Mouse (Mus musculus) cerebellum, postnatal 36 days (tissue): Measurements from ENCODE around the gene Tspan10.

Source experiments
- DNase-seq, 2 experiments: peaks; one replicate each; pipeline ENCODE4 v3.0.0; 2021 to 2022; ENCODE audit warnings: mixed read lengths in 2 of 2

The Tspan10 gene

DNA sequence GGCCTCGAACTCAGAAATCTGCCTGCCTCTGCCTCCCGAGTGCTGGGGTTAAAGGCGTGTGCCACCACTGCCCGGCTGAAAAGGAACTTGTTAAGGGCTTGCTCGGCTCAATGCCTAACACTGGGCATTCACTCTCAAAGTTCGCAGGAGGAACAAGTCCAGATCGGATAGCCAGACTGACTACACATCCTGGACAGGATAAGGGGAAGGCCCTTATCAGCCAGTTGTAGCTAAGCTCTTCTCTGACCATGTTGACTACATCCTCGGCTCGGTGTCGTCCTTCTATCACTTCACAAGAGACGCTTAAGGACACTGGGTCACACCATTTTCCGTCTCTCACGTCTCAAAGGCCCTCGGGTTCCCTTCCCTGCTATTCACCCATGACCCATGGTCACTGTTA, 14.9 kb downstream of the Tspan10 start:
- no peak for DNase-seq

DNA sequence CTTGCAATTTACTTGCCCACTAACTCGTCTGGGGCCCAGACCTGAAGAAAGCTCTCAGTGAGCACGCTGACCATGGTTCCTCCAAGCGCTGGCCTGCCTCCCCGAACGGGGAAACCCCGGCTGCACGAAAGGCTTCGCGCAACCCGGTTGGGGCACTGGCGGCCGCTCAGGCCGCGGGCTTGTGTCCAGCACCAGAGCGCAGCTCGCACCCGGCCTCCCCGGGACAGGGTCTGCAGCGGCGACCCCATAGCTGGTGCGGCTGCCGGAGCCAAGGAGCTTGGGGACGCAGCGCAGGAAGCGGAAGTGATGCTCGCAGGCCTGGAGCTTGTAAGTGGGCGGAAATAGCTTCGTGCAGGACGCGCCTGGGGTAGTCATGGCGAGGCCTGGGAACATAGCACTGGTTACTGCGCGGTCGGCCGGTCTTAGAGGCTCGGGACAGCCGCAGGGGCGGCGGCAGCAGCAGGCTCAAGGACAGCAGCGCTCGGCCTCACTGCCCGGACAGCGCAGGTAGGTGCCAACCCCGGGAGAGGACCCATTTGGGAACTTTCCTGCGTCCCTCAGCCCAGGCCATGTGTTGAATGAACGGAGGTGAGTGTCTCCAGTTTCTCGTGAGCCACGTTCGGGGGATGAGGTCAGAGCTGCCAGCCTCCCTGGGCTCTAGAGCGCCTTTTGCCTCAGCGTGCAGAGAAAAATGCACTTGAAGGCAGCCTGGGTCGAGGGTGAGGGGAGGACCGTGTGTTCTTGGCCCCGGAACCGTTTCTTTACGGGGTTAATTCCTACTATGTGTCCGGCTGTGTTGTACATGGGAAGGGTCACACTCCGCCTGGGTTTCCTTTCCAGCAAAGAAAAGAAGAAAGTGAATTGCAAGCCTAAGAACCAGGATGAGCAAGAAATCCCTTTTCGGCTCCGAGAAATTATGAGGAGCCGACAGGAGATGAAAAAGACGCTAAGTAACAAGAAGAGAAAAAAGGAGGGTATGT, 15.6 kb downstream of the Tspan10 start, which contains the start of the genes Oxld1 and Ccdc137:
Gene Oxld1, minus strand, starts transcription at position 297 of the 980 bp plus-strand sequence.
Gene Ccdc137, plus strand, starts transcription at position 344 of the 980 bp plus-strand sequence.
- peak; percentile 73 to 74 for DNase-seq

DNA sequence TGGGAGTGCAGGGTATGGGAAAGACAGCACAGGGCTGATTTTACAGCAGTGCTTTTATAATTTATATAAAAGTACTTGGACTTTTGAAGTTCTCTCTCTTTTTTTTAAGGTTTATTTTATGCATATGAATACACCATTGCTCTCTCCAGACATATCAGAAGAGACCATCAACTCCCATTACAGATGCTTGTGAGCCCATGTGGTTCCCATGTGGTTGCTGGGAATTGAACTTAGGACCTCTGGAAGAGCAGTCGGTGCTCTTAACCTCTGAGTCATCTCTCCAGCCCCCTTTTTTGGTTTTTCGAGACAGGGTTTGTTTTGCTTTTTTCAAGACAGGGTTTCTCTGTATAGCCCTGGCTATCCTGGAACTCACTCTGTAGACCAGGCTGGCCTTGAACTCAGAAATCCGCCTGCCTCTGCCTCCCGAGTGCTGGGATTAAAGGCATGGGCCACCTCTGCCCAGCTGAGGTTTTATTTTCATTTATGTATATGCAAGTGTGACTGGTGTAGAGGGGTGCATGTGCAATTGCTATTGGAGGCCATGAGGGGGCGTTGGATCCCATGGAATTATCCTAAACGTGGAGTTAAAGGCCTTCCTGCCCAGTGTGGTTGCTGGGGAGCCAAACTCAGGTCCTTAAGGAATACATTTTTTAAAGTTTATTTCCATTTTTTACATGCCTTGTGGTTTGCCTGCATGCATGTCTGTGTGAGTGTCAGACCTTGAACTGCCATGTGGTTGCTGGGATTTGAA, 16.6 kb downstream of the Tspan10 start:
- DNase-seq = no peak

DNA sequence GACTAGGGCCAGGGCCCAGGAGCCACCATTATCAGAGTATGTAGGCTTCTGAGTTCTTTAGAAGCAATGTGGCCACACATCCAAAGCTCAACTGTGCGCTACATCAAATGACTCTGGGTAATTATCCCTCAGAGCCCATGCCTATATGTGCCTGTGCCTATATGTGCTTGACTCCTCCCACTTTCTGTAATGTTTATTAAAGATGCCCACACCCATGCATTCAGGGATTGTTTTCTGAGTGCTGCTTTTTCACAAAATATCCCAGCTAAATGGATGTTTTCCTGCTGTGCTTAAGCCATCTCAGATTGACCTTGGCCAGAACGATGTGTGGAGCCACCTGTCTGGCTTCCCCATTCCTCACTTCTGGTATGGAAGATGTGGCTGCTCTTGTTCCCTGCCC, 21.1 kb downstream of the Tspan10 start:
- no peak for DNase-seq

DNA sequence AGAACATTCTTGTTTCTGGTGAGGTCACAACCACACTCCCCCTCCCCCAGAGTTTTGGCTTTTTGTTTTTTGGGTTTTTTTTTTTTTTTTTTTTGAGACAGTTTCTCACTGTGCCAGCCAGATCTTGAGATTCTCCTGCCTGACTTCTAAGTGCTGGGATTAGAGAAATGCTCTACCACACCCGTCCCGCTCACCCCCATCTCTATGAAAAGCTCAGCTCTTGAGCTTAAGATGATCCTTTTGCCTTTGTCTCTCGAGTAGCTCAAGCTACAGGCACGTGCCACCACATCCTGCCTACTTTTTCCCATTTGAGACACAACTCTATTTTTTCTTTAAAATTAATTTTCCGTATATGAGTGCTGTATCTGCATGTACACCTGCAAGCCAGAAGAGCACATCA, 21.9 kb downstream of the Tspan10 start:
- no peak for DNase-seq

DNA sequence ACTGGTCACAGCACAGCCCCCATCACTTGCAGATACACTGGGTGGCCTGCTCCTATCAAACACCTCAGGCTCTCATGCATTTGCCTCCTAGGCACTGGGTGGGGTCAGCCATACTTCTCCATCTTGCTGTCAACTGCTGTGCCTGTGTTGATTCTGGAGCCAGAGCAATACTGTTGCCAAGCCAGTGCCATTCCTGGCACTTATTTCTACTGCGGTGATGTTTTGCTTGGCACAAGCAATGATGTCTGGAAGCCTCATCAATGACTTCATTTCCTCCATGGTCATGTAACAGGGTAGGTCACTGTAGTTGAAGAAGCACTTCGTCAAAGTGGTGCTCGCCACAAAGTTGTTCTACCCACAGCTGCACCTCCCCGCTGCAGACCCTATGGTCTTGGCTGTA, 23.1 kb downstream of the Tspan10 start:
- no peak for DNase-seq

DNA sequence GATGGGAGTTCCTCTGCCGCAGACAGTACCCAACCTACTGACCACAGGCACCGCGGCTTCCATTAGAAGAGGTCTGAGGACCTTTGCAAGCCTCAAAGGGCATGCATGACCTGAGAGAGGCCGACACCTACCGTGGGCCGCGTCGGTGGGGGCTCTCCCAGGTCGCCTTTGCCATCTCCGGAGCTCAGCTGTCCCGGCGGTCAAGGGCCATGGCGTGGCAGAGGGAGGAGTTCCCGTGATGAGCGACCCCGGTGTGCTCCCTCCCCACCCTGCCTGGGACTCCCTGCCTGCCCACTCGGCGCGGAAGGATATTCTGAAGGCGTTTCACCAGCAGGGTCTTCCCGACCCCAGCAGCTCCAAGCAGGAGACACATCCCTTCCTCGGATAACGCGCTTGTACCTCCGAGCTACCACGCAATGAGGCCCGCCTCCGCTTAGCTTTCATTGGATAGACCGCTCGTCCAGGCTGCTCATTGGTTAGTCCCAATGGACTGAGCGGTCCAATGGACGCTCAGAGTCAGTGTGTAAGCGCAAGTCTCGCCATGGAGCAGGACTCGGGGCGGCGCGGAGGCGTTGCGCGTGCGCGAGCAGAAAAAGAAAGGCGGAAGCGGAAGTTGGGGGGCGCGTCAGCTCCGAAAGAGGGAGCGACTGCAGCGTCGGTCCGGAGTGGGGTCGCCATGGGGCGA, 24.7 kb downstream of the Tspan10 start, which contains the start of gene Arl16:
Gene Arl16, minus strand, starts transcription at position 557 of the 685 bp plus-strand sequence.
- peak; percentile 91 to 92 for DNase-seq

DNA sequence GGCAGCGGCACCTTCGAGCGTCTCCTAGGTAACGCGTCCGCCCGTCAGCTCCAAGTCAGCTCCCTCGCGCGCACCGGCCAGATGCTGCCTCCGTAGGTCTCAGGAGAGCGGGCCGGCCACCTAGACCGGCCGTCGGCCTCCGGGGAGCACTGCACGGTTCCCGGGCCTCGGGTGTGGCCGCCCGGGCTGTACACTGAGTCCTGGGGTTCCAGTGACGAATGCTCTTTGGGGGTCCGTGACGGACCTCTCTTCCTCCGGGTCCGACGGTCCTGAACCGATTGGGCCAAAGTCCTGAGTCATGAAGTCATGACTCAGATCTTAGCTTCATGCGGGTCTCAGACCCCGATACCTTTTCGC, 25.3 kb downstream of the Tspan10 start:
- no peak for DNase-seq

DNA sequence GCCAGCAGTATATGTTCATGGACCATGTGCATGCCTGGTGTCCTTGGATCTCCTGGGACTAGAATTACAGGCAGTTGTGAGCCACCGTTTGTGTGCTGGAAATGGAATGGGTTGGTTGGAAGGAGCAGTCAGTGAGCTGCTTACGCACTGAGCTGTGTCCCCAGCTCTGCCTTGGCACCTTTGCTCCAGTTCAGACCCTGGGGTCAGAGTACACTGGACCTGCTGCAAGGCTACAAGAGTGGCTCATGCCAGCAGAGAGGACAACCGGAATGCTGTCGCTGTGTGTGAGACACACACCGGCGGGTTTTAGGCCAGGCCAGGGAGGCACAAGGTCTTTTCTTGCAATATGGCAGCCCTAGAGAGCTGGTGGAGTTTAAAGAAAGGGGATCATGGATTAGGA, 29.6 kb downstream of the Tspan10 start:
- DNase-seq = no peak

DNA sequence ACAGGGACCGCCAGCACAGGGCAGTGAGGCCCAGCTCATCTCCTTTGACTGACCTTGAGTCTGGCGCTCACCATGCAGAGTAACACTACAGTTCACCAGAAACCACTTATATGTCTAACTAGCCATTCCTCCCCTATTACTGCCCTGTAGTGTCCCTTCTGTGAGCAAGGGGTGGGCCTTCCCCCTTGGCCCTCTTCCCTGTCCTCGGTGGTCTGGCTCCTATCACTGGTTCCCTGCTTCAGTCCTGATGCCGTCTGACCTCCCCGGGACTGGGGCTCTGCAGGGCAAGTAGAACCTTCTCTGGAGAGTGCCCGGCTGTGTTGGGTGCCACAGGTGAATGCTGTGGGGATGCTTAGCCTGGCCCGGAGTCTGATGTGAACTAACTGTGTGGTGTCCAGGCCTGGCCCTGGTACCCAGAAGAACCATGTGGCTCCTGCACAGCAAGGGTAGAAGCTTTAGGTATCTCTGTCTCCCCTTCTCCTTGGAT, 41.0 kb downstream of the Tspan10 start:
- DNase-seq = no peak

DNA sequence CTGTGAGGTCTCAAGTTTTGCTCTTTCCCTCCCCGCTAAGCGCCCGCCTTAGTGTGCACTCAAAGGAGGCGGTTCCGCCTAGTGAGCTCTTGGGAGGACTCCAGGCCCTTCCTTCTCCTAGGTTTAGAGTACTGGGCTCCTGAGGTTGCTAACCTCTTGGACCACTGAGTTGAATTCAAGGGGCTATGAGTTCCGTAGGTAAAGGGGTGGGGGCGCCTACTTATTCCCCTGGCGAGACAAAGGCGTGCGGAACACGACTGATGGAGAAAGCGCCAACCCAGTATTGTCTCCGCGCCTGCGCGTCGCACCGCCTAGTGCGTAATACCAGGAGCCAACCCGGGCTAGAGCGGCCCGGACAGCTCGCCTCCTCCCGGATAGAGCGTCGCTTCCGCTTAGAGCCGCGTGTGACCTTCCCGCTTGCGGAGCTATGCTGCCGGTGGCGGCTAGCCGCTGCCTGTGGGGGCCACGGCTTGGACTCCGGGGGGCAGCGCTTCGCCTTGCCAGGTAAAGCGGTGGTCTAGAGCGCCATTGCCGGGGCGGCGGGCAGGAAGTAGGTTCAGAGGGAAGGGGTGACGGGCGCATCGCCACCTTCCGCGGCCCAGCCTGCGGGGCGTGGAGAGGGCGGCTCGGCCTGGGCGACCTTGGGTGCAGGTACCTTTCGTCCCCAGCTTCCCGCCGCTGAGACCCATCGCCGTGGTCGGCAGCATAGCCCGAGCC, 42.0 kb downstream of the Tspan10 start, which contains the start of gene Mrpl12:
Gene Mrpl12, plus strand, starts transcription at position 349 of the 717 bp plus-strand sequence.
- DNase-seq = peak; percentile 89 to 92

DNA sequence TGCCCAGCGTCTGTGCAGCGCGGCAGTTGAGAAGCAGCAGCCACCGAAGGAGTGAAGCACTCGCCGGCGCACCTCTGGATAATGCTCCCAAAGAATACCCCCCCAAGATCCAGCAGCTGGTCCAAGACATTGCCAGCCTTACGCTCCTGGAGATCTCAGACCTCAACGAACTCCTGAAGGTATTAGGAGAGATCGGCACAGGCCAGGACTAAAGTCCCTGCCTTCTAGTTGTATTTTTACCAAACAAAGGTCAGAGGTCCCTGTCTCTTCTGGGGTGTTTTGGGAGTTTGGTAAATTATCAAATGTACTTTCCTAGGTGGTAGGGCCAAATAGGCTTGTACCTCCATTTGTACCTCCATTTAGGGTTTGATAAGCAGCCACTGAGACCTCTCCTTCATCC, 42.8 kb downstream of the Tspan10 start:
- DNase-seq = no peak

DNA sequence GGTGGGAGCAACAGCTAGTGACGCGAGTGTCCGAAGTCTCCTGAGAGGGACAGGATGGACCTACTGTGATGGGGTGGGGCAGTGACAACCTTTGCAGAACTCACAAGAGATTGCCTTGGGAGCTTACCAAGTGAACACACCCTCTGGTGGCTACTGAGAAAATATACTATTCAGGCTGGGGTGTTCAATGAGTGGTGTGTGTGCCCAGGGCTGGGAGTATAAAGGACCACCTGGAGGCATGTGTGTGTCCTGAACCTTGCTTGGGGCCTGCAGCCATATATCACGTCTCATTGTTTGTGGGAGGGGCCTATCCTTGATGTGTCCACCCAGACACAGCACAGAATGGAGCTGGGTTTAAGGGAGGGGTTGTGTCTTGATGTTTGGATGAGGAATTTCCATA, 46.1 kb downstream of the Tspan10 start:
- DNase-seq = no peak

DNA sequence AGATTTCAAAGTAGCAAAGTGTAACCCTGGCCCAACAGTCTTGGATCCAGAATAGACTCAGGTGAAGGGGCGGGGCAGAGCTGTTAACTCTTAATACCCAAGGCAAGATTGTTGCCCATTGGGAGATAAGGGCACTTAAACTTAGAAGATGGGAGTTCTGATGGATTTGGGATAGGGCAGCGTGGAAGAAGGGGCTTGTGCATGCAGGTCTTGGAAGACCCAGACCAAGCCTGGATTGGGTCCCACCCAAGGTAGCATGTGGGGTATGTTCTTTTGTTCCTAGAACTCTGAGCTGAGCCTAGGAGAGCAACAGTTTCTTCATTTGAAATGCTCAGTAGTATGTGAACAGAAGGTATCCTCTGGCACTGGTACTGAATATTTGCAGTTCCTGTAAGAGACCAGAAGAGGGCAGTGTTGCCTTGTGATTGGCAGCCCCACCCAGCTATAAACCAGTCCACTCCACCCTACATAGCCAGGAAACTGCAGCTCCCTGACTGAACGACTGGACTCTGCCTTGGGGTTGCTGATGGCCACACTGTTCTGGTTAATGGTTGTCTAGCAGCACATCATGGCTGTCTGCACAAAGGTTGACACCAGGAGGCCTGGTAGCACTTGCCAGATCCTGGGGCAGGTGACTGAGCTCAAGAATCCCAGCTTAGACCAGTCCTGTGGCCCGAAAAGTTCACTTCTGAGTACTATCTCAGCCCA, 46.8 kb downstream of the Tspan10 start:
- peak; percentile 68 to 72 for DNase-seq

DNA sequence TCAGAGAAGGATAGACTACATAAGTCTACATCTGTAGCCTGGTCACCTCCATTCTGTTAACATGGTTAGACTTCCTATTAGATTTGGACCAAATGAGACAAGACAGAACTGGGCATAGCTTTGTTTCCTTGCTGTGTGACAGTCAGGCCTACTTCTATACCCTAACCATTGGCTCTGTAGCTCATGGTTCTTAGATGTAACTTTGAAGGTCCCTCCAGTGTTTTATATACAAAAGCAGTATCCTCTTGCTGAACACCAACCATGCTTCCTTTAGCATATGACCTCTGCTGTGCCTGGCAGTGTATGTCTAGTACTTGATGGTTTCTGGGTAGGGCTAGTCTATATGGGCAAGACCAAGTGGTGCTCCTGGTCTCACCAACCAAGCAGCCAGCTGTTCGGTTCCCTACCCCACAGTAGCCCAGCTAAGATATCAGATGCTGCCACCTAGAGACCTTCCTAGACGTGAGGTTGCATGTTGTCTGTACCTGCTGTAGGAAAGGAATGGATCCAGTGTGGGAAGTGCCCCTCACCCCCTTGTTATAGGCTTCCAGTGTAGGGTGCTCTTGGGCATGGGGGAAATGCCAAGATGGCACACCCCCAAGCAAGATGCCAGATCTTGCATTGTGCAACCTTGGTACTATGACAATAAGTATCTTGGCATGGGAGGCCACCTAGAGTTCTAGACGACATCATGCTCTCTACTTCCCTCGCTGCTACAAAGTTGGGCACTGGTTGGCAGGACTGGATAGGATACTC, 48.0 kb downstream of the Tspan10 start:
- no peak for DNase-seq

DNA sequence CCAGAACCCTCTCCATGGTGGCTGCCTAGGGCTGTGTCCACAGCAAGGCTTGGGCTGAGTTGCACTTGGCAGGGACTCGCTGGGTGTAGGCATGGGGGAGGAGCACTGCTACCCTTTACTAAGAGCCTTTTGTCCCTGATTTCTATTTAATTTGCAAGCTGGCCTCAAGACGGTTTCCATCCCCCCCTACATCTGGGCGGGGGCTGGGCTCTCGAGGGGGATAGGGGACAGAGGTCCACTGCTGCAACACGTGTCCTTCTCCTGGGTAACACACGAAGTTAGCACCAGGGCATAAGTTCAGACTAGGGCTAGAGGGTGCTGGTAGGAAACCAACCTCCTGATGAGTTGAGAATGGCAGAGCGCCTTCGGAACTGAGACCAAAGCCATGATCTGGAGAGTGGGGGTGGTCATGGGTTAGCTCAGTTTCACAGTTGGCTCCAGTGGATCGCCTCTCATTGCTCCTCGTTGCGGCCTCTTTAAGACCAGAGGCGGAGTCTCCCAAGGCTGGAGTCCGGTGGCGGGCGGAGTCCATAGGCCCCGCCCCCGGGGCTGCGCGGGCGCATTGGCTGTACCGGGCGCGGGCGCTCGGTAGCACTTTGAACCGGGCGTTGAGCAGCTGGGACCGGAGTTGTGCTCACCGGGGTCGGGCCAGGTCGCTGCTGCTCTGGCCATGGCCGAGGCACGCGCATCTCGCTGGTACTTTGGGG, 49.0 kb downstream of the Tspan10 start, which contains the start of gene Slc25a10:
Gene Slc25a10, plus strand, starts transcription at position 524 of the 707 bp plus-strand sequence.
- peak; percentile 82 to 87 for DNase-seq

DNA sequence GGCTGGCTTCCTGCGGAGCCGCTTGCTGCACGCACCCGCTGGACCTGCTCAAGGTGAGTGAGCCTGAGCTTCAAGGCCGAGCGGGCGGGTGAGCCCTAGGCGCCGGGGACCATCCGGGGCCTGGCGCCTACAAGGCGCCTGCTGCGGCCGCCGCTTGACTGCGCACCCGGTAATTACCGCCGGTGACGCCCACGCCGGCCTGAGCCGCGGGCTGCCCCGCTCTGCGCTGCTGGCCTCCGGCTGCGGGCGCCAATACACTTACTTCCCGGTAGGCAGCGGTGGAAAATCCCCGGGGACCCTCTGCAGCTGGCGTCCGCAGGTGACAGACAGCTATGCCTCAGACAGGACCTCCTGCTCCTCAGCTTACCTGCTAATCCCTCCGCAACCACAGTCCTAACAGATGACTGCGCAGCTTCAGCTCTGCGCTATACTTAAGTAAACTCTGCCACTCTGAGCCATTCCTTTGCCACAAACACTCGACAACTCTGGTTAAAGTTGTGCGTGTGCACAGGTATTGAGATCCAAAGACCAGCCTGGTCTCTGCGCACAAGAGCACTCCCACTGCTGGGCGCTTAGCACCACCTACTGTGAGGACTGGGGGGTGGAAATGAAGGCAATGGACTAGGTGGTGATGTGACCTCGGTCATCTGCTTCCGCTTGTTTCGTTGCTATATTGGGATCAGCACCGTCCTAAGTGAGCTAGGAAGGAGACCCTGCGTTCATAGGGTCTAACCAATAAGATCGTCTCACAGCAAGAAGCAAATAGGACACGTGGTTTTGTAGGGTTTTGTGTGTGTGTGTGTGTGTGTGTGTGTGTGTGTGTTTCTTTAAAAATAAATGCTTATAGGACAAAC, 49.8 kb downstream of the Tspan10 start:
- no peak for DNase-seq

DNA sequence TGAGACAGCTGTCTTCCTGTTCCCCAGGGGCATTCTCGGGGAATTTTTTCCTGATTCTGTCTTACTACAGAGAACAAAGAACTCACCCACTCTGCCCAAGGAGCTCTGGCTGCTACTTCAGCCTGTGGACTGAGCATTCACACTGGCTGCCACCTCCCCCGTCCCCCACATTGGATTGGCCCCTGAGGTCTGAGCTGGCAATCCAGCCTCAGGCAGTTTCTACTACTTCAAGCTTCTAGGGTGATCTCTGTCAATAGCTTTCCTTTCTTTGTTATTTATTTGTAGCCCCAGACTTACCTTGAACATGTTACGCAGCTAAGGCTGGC, 50.4 kb downstream of the Tspan10 start:
- DNase-seq = no peak

DNA sequence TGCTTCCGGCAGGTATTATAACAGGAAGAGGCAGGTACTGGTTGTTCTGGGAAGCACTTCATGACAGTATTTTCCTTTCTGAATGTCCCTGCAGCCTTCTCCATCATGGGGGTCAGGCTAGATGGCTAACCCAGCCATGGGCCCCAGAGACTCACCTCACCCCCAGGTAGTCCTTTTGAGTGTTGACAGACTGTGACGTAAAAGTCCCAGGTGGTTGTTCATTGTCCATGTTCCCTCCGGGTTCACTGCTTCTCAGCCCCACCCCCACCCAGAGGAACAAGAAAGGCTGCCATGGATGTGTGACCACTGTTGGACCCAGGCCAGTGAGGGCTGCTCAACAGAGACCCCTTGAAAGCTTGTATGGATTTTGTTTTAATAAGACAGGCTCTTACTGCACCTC, 50.9 kb downstream of the Tspan10 start:
- no peak for DNase-seq
